Mouse (Mus musculus) limb, embryonic 14.5 days (tissue): ENCODE results near the gene Trpc4ap. TPM values are rescaled to one million over a fixed set of nuclear protein-coding genes. Genes with fewer than 3 reads are reported as not detected.

Experiments
- ATAC-seq: fragments of 200-750 bp; cut with Nextera tagmentation; 2 replicates; pipeline ENCODE4 v1.8.0; 2017; ENCODE audit warnings: low read depth, moderate number of reproducible peaks, moderate TSS enrichment; ENCODE audit not compliant: low FRiP score
- DNase-seq: peaks from one replicate; pipeline ENCODE4 v3.0.0-alpha.2; 2015; ENCODE audit warnings: low spot score
- H3K27ac ChIP-seq: fragments of 300-500 bp; sonication (generic); replicated peaks from 2 replicates; pipeline ENCODE4 v1.5.1; 2014; ENCODE audit warnings: low read depth, mild to moderate bottlenecking, low read length, moderate library complexity, mixed read lengths
- H3K27me3 ChIP-seq: fragments of 300-500 bp; sonication (generic); 2 replicates; pipeline ENCODE4 v1.6.1; 2014; ENCODE audit warnings: low read length, mixed read lengths; ENCODE audit not compliant: control insufficient read depth, insufficient read depth
- H3K36me3 ChIP-seq: fragments of 300-500 bp; sonication (generic); 2 replicates; pipeline ENCODE4 v1.6.1; 2014; ENCODE audit warnings: mild to moderate bottlenecking, low read length, moderate library complexity, mixed read lengths; ENCODE audit not compliant: control insufficient read depth, insufficient read depth
- H3K4me1 ChIP-seq: fragments of 300-500 bp; sonication (generic); 2 replicates; pipeline ENCODE4 v1.6.1; 2014; ENCODE audit warnings: antibody characterized with exemption, low read length, mixed read lengths; ENCODE audit not compliant: control insufficient read depth, insufficient read depth
- H3K4me2 ChIP-seq: fragments of 300-500 bp; sonication (generic); replicated peaks from 2 replicates; pipeline ENCODE4 v1.6.1; 2014; ENCODE audit warnings: low read depth, mild to moderate bottlenecking, low read length, moderate library complexity; ENCODE audit not compliant: severe bottlenecking
- H3K4me3 ChIP-seq: fragments of 300-500 bp; sonication (generic); replicated peaks from 2 replicates; pipeline ENCODE4 v1.5.1; 2014; ENCODE audit warnings: low read length
- H3K9ac ChIP-seq: fragments of 300-500 bp; sonication (generic); 2 replicates; pipeline ENCODE4 v1.6.1; 2014; ENCODE audit warnings: mild to moderate bottlenecking, low read depth, low read length, moderate library complexity; ENCODE audit not compliant: severe bottlenecking
- H3K9me3 ChIP-seq: fragments of 300-500 bp; sonication (generic); 2 replicates; pipeline ENCODE4 v1.6.1; 2016; ENCODE audit warnings: low read length; ENCODE audit not compliant: control insufficient read depth
- POLR2A ChIP-seq: fragments of 200-500 bp; IDR thresholded peaks from 2 replicates; pipeline ENCODE4 v1.8.0; 2012; ENCODE audit warnings: inconsistent platforms, mild to moderate bottlenecking, moderate library complexity, borderline replicate concordance; ENCODE audit not compliant: insufficient read depth, insufficient read length; ENCODE audit errors: extremely low read depth
- WGBS: fragments of 180-500 bp; shearing (Covaris S2); extraction: QIAGEN DNeasy Blood & Tissue Kit; methylation state at CpG from one replicate; pipeline ENCODE4 v1.1.7; 2014; 5-methylcytosine and 5-hydroxymethylcytosine counted together
- polyA plus RNA-seq, 2 experiments: library from polyadenylated mRNA; depleted of rRNA in 1 of 2; stranded (reverse) in 1 of 2; unstranded in 1 of 2; fragments of >200 nt; fragmentation: Nextera tagmentation in 1 of 2; extraction: Ambion mirVana in 1 of 2; gene quantifications; 2 replicates each; pipeline versions ENCODE4 v1.2.1 to v1.2.3; 2012 to 2014

Trpc4ap gene
- polyA plus RNA-seq, 2 experiments = 140 to 166 TPM

DNA sequence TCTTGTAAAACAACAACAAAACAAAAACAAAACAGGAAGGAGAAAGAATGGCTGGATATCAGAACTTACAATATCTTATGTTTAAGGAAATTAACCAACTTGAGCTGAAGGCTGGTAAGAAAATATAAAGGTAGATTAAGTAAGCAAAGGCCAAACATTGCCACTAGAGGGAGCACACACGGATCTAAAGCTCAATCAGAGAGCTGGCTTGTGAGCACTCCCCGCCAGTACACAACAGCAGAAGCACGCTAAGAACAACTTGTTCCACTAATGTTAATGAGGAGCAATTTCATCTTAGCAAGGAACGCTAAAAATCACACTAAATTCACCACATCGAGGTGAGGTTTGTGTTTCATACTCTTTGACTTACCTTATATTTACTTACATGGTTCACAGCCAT is 29.1 kb downstream of the Trpc4ap start:
- no peak overlapping the region for H3K27ac ChIP-seq
- H3K4me3 ChIP-seq = no peak overlapping the region
- ATAC-seq (no peak), DNase-seq (peak; percentile 80)
- peaks cover 87% of the 10 kb centered on the region for H3K36me3 ChIP-seq
- no peak overlapping the region for H3K9ac ChIP-seq
- no peaks in the 10 kb centered on the region for H3K9me3 ChIP-seq
- 29% methylated on average over 5 of the region's 5 CpGs for WGBS
- H3K4me1 ChIP-seq = no peaks in the 10 kb centered on the region
- TF ChIP-seq POLR2A = no peak
- no peaks in the 10 kb centered on the region for H3K27me3 ChIP-seq
- H3K4me2 ChIP-seq = no peak overlapping the region

DNA sequence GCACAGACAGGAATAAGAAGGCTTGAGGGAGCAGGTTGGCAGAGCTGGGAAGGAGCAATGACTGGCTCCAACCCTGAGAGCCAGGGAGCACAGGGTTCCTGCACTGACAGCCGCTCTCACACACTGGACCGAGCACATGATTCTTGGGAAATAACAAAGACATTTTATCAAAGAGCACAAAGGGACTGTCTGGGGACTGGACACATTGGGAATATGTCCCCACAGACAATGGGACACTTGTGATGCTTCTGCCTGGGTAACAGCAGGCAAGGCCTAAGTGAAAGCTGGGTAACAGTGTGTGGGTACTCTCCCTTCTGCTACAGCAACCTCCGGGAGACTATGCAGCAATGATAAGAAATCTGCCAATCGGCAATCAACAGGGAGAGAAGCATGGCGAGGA is 29.8 kb downstream of the Trpc4ap start:
- H3K4me1 ChIP-seq = no peaks in the 10 kb centered on the region
- ATAC-seq = no peak
- no peak overlapping the region for H3K9ac ChIP-seq
- DNase-seq = no peak
- WGBS = 92% methylated on average over 5 of the region's 5 CpGs
- TF ChIP-seq POLR2A = no peak
- no peak overlapping the region for H3K4me2 ChIP-seq
- H3K9me3 ChIP-seq = no peaks in the 10 kb centered on the region
- H3K27ac ChIP-seq = no peak overlapping the region
- H3K27me3 ChIP-seq = no peaks in the 10 kb centered on the region
- H3K4me3 ChIP-seq = no peak overlapping the region
- peaks cover 90% of the 10 kb centered on the region for H3K36me3 ChIP-seq

- Histone ChIP-seq H3K4me1 (no peaks in the 10 kb centered on the region), H3K9ac (no peak overlapping the region), H3K4me2 (no peak overlapping the region), H3K4me3 (no peak overlapping the region), H3K27me3 (no peaks in the 10 kb centered on the region), H3K27ac (no peak overlapping the region), H3K36me3 (peaks cover 91% of the 10 kb centered on the region), H3K9me3 (no peaks in the 10 kb centered on the region)
- 91% methylated on average over 6 of the region's 6 CpGs for WGBS
- TF ChIP-seq POLR2A = no peak
- ATAC-seq (no peak), DNase-seq (no peak)
Observed at GRCm38 (mm10) chr2:155655759-155656372, 36.3 kb downstream of the Trpc4ap start.

- no peak for TF ChIP-seq POLR2A
- Histone ChIP-seq H3K4me2 (no peak overlapping the region), H3K4me1 (no peaks in the 10 kb centered on the region), H3K9me3 (no peaks in the 10 kb centered on the region), H3K27me3 (no peaks in the 10 kb centered on the region), H3K27ac (no peak overlapping the region), H3K9ac (no peak overlapping the region), H3K4me3 (no peak overlapping the region), H3K36me3 (peaks cover 95% of the 10 kb centered on the region)
- ATAC-seq (no peak), DNase-seq (no peak)
- 90% methylated on average over 5 of the region's 5 CpGs for WGBS
Observed at GRCm38 (mm10) chr2:155652618-155653017, 39.6 kb downstream of the Trpc4ap start.

DNA sequence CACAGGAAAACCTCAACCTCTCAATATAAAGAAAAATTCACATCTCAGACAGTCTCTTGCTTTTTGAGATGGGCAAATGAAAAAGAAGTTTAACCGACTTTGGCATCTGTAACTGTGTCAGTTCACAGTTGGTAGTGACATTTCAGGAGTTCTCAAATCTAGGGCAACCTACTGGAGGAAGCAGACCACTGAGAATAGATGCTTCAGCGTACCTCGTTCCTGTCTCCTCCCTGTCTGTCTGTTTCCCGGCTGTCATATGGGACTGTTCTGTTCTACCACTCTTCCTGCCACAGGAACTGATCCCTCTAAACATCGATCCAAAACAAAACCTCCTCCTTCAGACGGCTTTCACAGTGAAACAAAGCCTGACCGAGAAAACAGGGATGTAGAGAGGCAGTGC is 46.4 kb downstream of the Trpc4ap start:
- no peaks in the 10 kb centered on the region for H3K27me3 ChIP-seq
- no peak overlapping the region for H3K9ac ChIP-seq
- H3K4me2 ChIP-seq = no peak overlapping the region
- DNase-seq (no peak), ATAC-seq (no peak)
- H3K9me3 ChIP-seq = no peaks in the 10 kb centered on the region
- peaks cover 89% of the 10 kb centered on the region for H3K36me3 ChIP-seq
- 90% methylated on average over 7 of the region's 7 CpGs for WGBS
- no peak overlapping the region for H3K4me3 ChIP-seq
- H3K27ac ChIP-seq = no peak overlapping the region
- H3K4me1 ChIP-seq = no peaks in the 10 kb centered on the region
- no peak for TF ChIP-seq POLR2A
